Mouse (Mus musculus) liver, postnatal 0 days (tissue): ENCODE data around the gene Rcbtb2. TPM values are rescaled to one million over a fixed set of nuclear protein-coding genes. Genes with fewer than 3 reads are reported as not detected.
A peak's percentile ranks its signal among the peaks of the same experiment; 100 is the strongest.
"Not testable (repeated sequence)": the region's sequence is repeated elsewhere in the genome, so short reads cannot be mapped to it uniquely, and the experiment has no call there.

Experiments
- ATAC-seq: fragments of 200-750 bp; cut with Nextera tagmentation; 2 replicates; pipeline ENCODE4 v1.8.0; 2017; ENCODE audit warnings: mild to moderate bottlenecking, moderate library complexity
- DNase-seq: peaks from one replicate; pipeline ENCODE4 v3.0.0-alpha.2; 2016
- H3K27ac ChIP-seq: fragments of 300-500 bp; sonication (generic); 2 replicates; pipeline ENCODE4 v1.5.1; 2014; ENCODE audit warnings: antibody characterized with exemption, moderate library complexity, mild to moderate bottlenecking, low read depth
- H3K27me3 ChIP-seq: fragments of 300-500 bp; sonication (generic); 2 replicates; pipeline ENCODE4 v1.6.1; 2014; ENCODE audit warnings: low read length, control low read depth, mixed read lengths; ENCODE audit not compliant: insufficient read depth
- H3K36me3 ChIP-seq: fragments of 300-500 bp; sonication (generic); replicated peaks from 2 replicates; pipeline ENCODE4 v1.6.1; 2014; ENCODE audit warnings: mild to moderate bottlenecking, control low read depth, low read length, moderate library complexity, mixed read lengths; ENCODE audit not compliant: insufficient read depth
- H3K4me1 ChIP-seq: fragments of 300-500 bp; sonication (generic); 2 replicates; pipeline ENCODE4 v1.6.1; 2014; ENCODE audit warnings: antibody characterized with exemption, mild to moderate bottlenecking, control low read depth; ENCODE audit not compliant: insufficient read depth
- H3K4me2 ChIP-seq: fragments of 300-500 bp; sonication (generic); 2 replicates; pipeline ENCODE4 v1.6.1; 2014; ENCODE audit warnings: low read depth, mild to moderate bottlenecking, low read length, moderate library complexity, mixed read lengths
- H3K4me3 ChIP-seq: fragments of 300-500 bp; sonication (generic); 2 replicates; pipeline ENCODE4 v1.5.1; 2014; ENCODE audit warnings: low read depth, low read length
- H3K9ac ChIP-seq: fragments of 300-500 bp; sonication (generic); replicated peaks from 2 replicates; pipeline ENCODE4 v1.6.1; 2014; ENCODE audit warnings: mild to moderate bottlenecking, moderate library complexity
- H3K9me3 ChIP-seq: fragments of 300-500 bp; sonication (generic); 2 replicates; pipeline ENCODE4 v1.6.1; 2016; ENCODE audit warnings: mild to moderate bottlenecking, control low read depth, low read length, mixed read lengths
- CTCF ChIP-seq: sonication (generic); IDR thresholded peaks from 2 replicates; pipeline ENCODE4 v1.5.1; 2016; ENCODE audit warnings: antibody characterized with exemption, low read depth
- EP300 ChIP-seq: IDR thresholded peaks from 2 replicates; pipeline ENCODE4 v1.6.1; 2016; ENCODE audit warnings: antibody characterized with exemption, low read depth, mild to moderate bottlenecking
- WGBS: fragments of 180-500 bp; shearing (Covaris S2); extraction: QIAGEN DNeasy Blood & Tissue Kit; methylation state at CpG from one replicate; pipeline ENCODE4 v1.1.7; 2014; ENCODE audit not compliant: insufficient replicate concordance; 5-methylcytosine and 5-hydroxymethylcytosine counted together
- polyA plus RNA-seq: library from polyadenylated mRNA; unstranded; fragments of >200 nt; fragmentation: Nextera tagmentation; extraction: Ambion mirVana; gene quantifications from 2 replicates; pipeline ENCODE4 v1.2.1, GENCODE M21; 2015

Rcbtb2 gene
- polyA plus RNA-seq, 1 experiment from 2014 or later = 29.9 TPM

DNA sequence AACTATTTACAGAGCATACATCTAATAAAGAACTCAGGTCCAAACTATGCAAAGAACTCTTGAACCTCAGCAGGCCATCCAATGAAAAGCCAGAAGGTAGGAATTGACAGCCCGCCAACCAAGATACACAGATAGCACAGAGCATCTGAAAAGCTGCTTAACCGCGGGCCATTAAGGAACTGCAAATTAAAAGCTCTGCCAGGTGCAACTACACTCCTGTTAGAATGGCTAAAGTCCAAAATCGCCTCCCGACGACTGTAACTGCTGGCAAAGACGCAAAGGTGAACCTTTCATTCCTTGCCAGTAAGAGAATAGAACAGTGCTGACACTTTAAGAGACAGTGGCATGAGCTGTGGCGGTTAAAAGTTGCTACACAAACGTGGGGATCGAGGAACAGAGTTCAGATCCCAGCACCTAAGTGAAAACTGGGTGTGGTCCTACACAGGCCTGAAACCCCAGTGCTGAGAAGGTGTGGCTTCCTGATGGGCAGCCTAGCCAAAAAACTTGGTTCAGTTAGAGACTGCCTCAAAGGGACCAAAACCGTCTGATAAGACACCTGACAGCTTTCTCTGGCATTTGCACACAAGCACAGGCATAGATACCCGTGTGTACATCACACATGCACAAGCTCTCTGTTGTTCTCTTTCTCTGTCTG is 10.5 kb upstream of the Rcbtb2 start:
- Histone ChIP-seq H3K36me3 (no peaks in the 10 kb centered on the region), H3K4me3 (no peak overlapping the region), H3K27ac (no peak overlapping the region), H3K9ac (no peak overlapping the region), H3K9me3 (no peaks in the 10 kb centered on the region), H3K4me1 (peaks cover 8% of the 10 kb centered on the region), H3K27me3 (no peaks in the 10 kb centered on the region), H3K4me2 (no peak overlapping the region)
- DNase-seq (no peak), ATAC-seq (no peak)
- TF ChIP-seq EP300 (no peak), CTCF (no peak)
- 56% methylated on average over 12 of the region's 12 CpGs for WGBS

DNA sequence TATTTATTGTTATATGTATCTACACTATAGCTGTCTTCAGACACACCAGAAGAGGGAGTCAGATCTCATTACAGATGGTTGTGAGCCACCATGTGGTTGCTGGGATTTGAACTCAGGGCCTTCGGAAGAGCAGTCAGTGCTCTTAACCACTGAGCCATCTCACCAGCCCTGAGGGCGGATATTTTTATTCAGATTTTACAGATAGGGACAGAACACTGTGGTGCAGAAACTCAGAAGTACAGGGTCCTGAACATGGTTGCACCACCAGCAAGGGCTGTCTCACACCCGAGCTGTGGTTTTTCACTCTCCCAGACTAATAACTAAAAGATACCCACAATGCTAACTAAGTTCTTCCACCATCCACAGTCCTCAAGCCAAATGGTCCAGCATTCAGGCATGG is 7.9 kb upstream of the Rcbtb2 start:
- not testable (repeated sequence) for H3K4me2 ChIP-seq, DNase-seq, H3K27ac ChIP-seq, H3K36me3 ChIP-seq, H3K9ac ChIP-seq, H3K27me3 ChIP-seq, ATAC-seq, H3K4me3 ChIP-seq, H3K9me3 ChIP-seq
- peaks cover 26% of the 10 kb centered on the region for H3K4me1 ChIP-seq
- WGBS = 78% methylated on average over 3 of the region's 3 CpGs

DNA sequence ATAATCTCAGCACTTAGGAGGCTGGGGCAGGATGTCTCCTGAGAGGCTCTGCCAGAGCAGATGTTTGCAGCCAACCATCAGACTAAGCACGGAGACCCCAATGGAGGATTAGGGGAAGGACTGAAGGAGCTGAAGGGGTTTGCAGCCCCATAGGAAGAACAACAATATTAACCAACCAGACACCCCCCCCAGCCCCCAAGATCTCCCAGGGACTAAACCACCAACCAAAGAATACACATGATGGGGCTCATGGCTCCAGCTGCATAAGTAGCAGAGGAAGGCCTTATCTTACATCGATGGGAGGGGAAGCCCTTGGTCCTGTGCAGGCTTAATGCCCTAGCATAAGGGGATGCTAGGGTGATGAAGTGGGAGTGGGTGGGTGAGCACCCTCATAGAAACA is 6.5 kb upstream of the Rcbtb2 start:
- no peaks in the 10 kb centered on the region for H3K36me3 ChIP-seq
- H3K9ac ChIP-seq = no peak overlapping the region
- peaks cover 29% of the 10 kb centered on the region for H3K4me1 ChIP-seq
- H3K4me3 ChIP-seq = no peak overlapping the region
- H3K27ac ChIP-seq = peak overlapping the region; percentile 52
- H3K27me3 ChIP-seq = no peaks in the 10 kb centered on the region
- H3K9me3 ChIP-seq = no peaks in the 10 kb centered on the region
- no peak for TF ChIP-seq CTCF
- no peak for TF ChIP-seq EP300
- ATAC-seq = no peak
- H3K4me2 ChIP-seq = no peak overlapping the region; the same call in 1 of the 2 replicates
- WGBS = 46% methylated on average over 2 of the region's 2 CpGs
- no peak for DNase-seq

DNA sequence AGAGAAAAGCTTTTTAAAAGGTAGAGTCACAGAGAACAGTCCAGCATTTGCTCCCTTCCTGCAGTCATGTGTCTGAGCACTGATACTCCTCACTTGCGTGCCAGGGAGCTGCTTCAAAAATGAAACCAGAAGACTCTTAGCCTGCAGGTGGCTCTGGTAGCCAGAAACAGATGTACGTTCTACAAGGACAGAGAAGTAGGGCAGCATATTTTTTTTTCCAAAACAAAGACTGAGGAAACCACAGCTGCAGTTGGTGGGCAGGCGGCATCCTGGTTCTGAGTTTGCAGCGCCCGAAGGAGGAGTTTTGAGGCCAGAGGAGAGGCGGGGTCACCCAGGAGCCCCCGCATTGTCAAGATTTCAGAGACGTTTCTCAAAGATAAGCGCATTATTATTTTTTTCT is 5.9 kb upstream of the Rcbtb2 start:
- no peaks in the 10 kb centered on the region for H3K9me3 ChIP-seq
- 23% methylated on average over 9 of the region's 9 CpGs for WGBS
- peak overlapping the region; percentile 56 for H3K4me2 ChIP-seq
- H3K27ac ChIP-seq = peak overlapping the region; percentile 52
- H3K4me1 ChIP-seq = peaks cover 29% of the 10 kb centered on the region
- H3K4me3 ChIP-seq = peak overlapping the region; percentile 12; the same call in 1 of the 2 replicates
- no peaks in the 10 kb centered on the region for H3K36me3 ChIP-seq
- DNase-seq = peak; percentile 47
- H3K9ac ChIP-seq = no peak overlapping the region
- ATAC-seq = peak; percentile 41
- no peak for TF ChIP-seq EP300
- TF ChIP-seq CTCF = peak; percentile 49
- H3K27me3 ChIP-seq = no peaks in the 10 kb centered on the region

DNA sequence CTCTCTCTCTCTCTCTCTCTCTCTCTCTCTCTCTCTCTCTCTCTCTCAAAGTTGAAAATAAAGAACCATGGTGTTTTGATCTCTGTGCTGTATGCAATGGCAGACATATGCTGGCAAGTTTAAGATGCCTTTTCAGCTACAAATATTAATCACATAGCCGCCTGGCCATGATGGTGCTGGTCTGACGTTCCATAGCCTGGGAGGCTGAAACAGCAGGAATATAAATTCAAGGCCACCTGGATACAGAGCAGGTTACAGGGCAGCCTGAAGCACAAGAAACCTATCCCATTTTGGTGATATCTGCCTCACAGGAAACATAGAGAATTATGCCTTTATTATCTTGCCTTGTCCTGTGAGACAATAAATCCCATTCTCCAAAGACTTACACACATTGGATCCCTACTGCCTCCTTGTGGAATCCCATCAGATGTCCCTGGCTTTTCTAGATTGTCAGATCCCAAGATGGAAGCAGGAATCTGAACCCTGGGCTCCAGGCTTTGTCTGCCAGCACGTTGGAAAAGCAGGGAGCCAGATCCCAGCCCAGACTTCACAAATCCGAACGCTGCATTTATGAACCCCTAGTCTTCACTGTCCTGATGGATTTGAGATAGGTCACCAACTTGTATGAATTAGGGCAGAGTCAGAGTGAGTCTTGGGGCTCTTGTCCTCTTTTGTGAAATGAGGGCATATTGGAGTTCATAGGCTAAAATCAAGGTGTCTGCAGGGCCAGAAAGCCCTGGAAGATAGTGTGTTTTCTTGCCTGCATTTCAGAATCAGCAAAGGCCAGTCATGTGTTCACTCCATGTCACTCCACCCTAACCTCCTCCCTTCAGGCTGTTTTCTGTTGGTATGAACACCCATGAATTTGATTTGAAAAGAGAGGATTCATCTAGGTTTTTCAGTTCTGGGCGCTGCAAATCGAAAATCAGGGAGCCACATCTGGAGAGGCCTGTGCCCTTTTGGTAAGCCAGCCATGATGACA is 5.1 kb upstream of the Rcbtb2 start:
- Histone ChIP-seq H3K4me1 (peaks cover 28% of the 10 kb centered on the region), H3K9ac (no peak overlapping the region), H3K36me3 (no peaks in the 10 kb centered on the region), H3K4me2 (peak overlapping the region; percentile 56), H3K4me3 (no peak overlapping the region), H3K27ac (peak overlapping the region; percentile 70; the same call in 1 of the 2 replicates), H3K9me3 (no peaks in the 10 kb centered on the region), H3K27me3 (no peaks in the 10 kb centered on the region)
- peak; percentile 39; the same call in 1 of the 2 replicates for TF ChIP-seq CTCF
- TF ChIP-seq EP300 = no peak
- DNase-seq (no peak), ATAC-seq (no peak)
- 70% methylated on average over 7 of the region's 7 CpGs for WGBS
